Mouse (Mus musculus): ENCODE measurements around the gene Adcy2. TPM values are rescaled to one million over a fixed set of nuclear protein-coding genes. Genes with fewer than 3 reads are reported as not detected.

Adcy2 gene
- total and polyA plus RNA-seq, 3 experiments, result not detected

- no peak overlapping the region for H3K4me3 ChIP-seq (ENCODE audit: control insufficient read depth in 1 of 2, insufficient read depth in 1 of 2, low read depth in 2 of 2, low read length in 2 of 2)
- H3K79me2 ChIP-seq (ENCODE audit: control insufficient read depth, insufficient read depth, low read length, poor library complexity), result no peaks in the 10 kb centered on the region
- TF ChIP-seq KAT2A (conservative IDR thresholded peaks at IDR 0.05; ENCODE audit: low read depth, low read length) (no peak), SMC3 (IDR thresholded peaks at IDR 0.05; ENCODE audit: low read depth, low read length) (no peak), MYB (IDR thresholded peaks at IDR 0.05; ENCODE audit: low read depth, low read length) (no peak), ZC3H11A (IDR thresholded peaks at IDR 0.05; ENCODE audit: low read depth, low read length) (no peak), GABPA (IDR thresholded peaks at IDR 0.05; ENCODE audit: low read depth, low read length) (no peak), HCFC1 (IDR thresholded peaks at IDR 0.05; ENCODE audit: low read depth, low read length) (no peak), SIN3A (IDR thresholded peaks at IDR 0.05; ENCODE audit: low read length) (no peak)
- no peaks in the 10 kb centered on the region for H3K36me3 ChIP-seq (ENCODE audit: control insufficient read depth in 1 of 2, insufficient read depth in 2 of 2, low read length in 2 of 2)
- no peaks in the 10 kb centered on the region for H3K4me1 ChIP-seq (ENCODE audit: control insufficient read depth in 1 of 2, insufficient read depth in 2 of 2, low read length in 2 of 2)
- DNase-seq (ENCODE audit: low read depth, low spot score), result no peak
- no peaks in the 10 kb centered on the region for H3K9me3 ChIP-seq (replicated peaks; ENCODE audit: insufficient read depth, low read length)
- H3K27ac ChIP-seq (ENCODE audit: control insufficient read depth, low read depth, low read length), result no peak overlapping the region
- no peak overlapping the region for H3K9ac ChIP-seq (ENCODE audit: control insufficient read depth, low read depth, low read length, poor library complexity, severe bottlenecking)
- no peaks in the 10 kb centered on the region for H3K27me3 ChIP-seq (ENCODE audit: control insufficient read depth in 1 of 2, insufficient read depth in 2 of 2, low read length in 2 of 2)
Measured at GRCm38 (mm10) chr13:68961580-68961979, 37.8 kb downstream of the Adcy2 start.

- H3K79me2 ChIP-seq (ENCODE audit: control insufficient read depth, insufficient read depth, low read length, poor library complexity), result no peaks in the 10 kb centered on the region
- H3K27me3 ChIP-seq (ENCODE audit: control insufficient read depth in 1 of 2, insufficient read depth in 2 of 2, low read length in 2 of 2), result no peaks in the 10 kb centered on the region
- no peak overlapping the region for H3K4me3 ChIP-seq (ENCODE audit: control insufficient read depth in 1 of 2, insufficient read depth in 1 of 2, low read depth in 2 of 2, low read length in 2 of 2)
- no peaks in the 10 kb centered on the region for H3K36me3 ChIP-seq (ENCODE audit: control insufficient read depth in 1 of 2, insufficient read depth in 2 of 2, low read length in 2 of 2)
- no peaks in the 10 kb centered on the region for H3K4me1 ChIP-seq (ENCODE audit: control insufficient read depth in 1 of 2, insufficient read depth in 2 of 2, low read length in 2 of 2)
- H3K9ac ChIP-seq (ENCODE audit: control insufficient read depth, low read depth, low read length, poor library complexity, severe bottlenecking), result no peak overlapping the region
- no peak for DNase-seq (ENCODE audit: low read depth, low spot score)
- H3K27ac ChIP-seq (ENCODE audit: control insufficient read depth, low read depth, low read length), result no peak overlapping the region
- no peak for TF ChIP-seq MAZ (IDR thresholded peaks at IDR 0.05; ENCODE audit: low read depth, low read length)
- TF ChIP-seq JUND (IDR thresholded peaks at IDR 0.05; ENCODE audit: low read depth, low read length), result no peak
- TF ChIP-seq EP300 (IDR thresholded peaks at IDR 0.05; ENCODE audit: low read depth in 1 of 2, low read length in 2 of 2), result no peak
- no peak for TF ChIP-seq POLR2A (IDR thresholded peaks at IDR 0.05; ENCODE audit: control insufficient read depth in 1 of 2, insufficient read depth in 1 of 2, low read depth in 1 of 2, low read length in 2 of 2, poor library complexity in 1 of 2)
- no peak for TF ChIP-seq ETS1 (IDR thresholded peaks at IDR 0.05; ENCODE audit: low read depth, low read length)
- TF ChIP-seq TBP (IDR thresholded peaks at IDR 0.05; ENCODE audit: low read depth, low read length), result no peak
- TF ChIP-seq MAX (IDR thresholded peaks at IDR 0.05; ENCODE audit: low read length), result no peak
- no peak for TF ChIP-seq POLR2AphosphoS5 (IDR thresholded peaks at IDR 0.05; ENCODE audit: borderline replicate concordance, low read depth, low read length)
- no peak for TF ChIP-seq SIN3A (IDR thresholded peaks at IDR 0.05; ENCODE audit: low read length)
- H3K9me3 ChIP-seq (replicated peaks; ENCODE audit: insufficient read depth, low read length), result no peaks in the 10 kb centered on the region
Measured at GRCm38 (mm10) chr13:68960513-68960912, 38.8 kb downstream of the Adcy2 start.

GRCm38 (mm10) chr13:68959406-68959805 is 39.9 kb downstream of the Adcy2 start:
- Histone ChIP-seq H3K9me3 (replicated peaks; ENCODE audit: insufficient read depth, low read length) (no peaks in the 10 kb centered on the region), H3K27ac (ENCODE audit: control insufficient read depth, low read depth, low read length) (no peak overlapping the region), H3K36me3 (ENCODE audit: control insufficient read depth in 1 of 2, insufficient read depth in 2 of 2, low read length in 2 of 2) (no peaks in the 10 kb centered on the region), H3K4me1 (ENCODE audit: control insufficient read depth in 1 of 2, insufficient read depth in 2 of 2, low read length in 2 of 2) (no peaks in the 10 kb centered on the region), H3K9ac (ENCODE audit: control insufficient read depth, low read depth, low read length, poor library complexity, severe bottlenecking) (no peak overlapping the region), H3K27me3 (ENCODE audit: control insufficient read depth in 1 of 2, insufficient read depth in 2 of 2, low read length in 2 of 2) (no peaks in the 10 kb centered on the region), H3K4me3 (ENCODE audit: control insufficient read depth in 1 of 2, insufficient read depth in 1 of 2, low read depth in 2 of 2, low read length in 2 of 2) (no peak overlapping the region), H3K79me2 (ENCODE audit: control insufficient read depth, insufficient read depth, low read length, poor library complexity) (no peaks in the 10 kb centered on the region)
- no peak for DNase-seq (ENCODE audit: low read depth, low spot score)
- TF ChIP-seq ETS1 (IDR thresholded peaks at IDR 0.05; ENCODE audit: low read depth, low read length) (no peak), HCFC1 (IDR thresholded peaks at IDR 0.05; ENCODE audit: low read depth, low read length) (no peak), GABPA (IDR thresholded peaks at IDR 0.05; ENCODE audit: low read depth, low read length) (no peak), MAFK (IDR thresholded peaks at IDR 0.05; ENCODE audit: borderline replicate concordance, low read depth, low read length) (no peak), MYB (IDR thresholded peaks at IDR 0.05; ENCODE audit: low read depth, low read length) (no peak), NRF1 (IDR thresholded peaks at IDR 0.05; ENCODE audit: insufficient read depth, low read depth, low read length, poor library complexity, severe bottlenecking) (no peak), MAZ (IDR thresholded peaks at IDR 0.05; ENCODE audit: low read depth, low read length) (no peak), JUND (IDR thresholded peaks at IDR 0.05; ENCODE audit: low read depth, low read length) (no peak), RCOR1 (IDR thresholded peaks at IDR 0.05; ENCODE audit: low read depth, low read length) (no peak)

Data from MEL (cell line).